Mouse (Mus musculus) embryonic fibroblast, embryonic 13.5 days (primary cell): ENCODE measurements around the gene Lrrc8e. TPM values are rescaled to one million over a fixed set of nuclear protein-coding genes. Genes with fewer than 3 reads are reported as not detected.

ENCODE experiments used
- H3K27ac ChIP-seq: 2 replicates; pipeline ENCODE4 v1.5.1; 2012; ENCODE audit warnings: low read length, control low read depth, inconsistent platforms; ENCODE audit not compliant: insufficient read depth
- H3K4me1 ChIP-seq: 2 replicates; pipeline ENCODE4 v1.6.1; 2011; ENCODE audit warnings: low read length; ENCODE audit not compliant: control insufficient read depth, insufficient read depth
- H3K4me3 ChIP-seq: 2 replicates; pipeline ENCODE4 v1.5.1; 2011; ENCODE audit warnings: mild to moderate bottlenecking, control low read depth, low read length; ENCODE audit not compliant: insufficient read depth
- CTCF ChIP-seq: IDR thresholded peaks from 2 replicates; pipeline ENCODE4 v1.5.1; 2011; ENCODE audit warnings: mild to moderate bottlenecking, control low read depth, low read length, moderate library complexity, borderline replicate concordance; ENCODE audit not compliant: insufficient read depth
- POLR2A ChIP-seq: IDR thresholded peaks from 2 replicates; pipeline ENCODE4 v1.6.1; 2011; ENCODE audit warnings: low read depth, mild to moderate bottlenecking, control low read depth, low read length, moderate library complexity
- polyA plus RNA-seq: library from polyadenylated mRNA; stranded (reverse); fragments of >200 nt; gene quantifications from 2 replicates; pipeline ENCODE4 v1.2.4, GENCODE M21; 2011; ENCODE audit warnings: low read depth; ENCODE audit not compliant: missing spikeins, insufficient read length

Gene Lrrc8e
- polyA plus RNA-seq, 1 experiment: 1.7 TPM

GRCm38 (mm10) chr8:4239193-4239890, 12.7 kb downstream of the Lrrc8e start:
- H3K4me3 ChIP-seq: peak overlapping the region; percentile 85
- TF ChIP-seq POLR2A (no peak; the same call in 1 of the 2 replicates), CTCF (no peak)
- 0 out of 2 replicates have a peak overlapping the region, but pooled peaks have one; percentile 21 for H3K27ac ChIP-seq
- H3K4me1 ChIP-seq: peaks cover 8% of the 10 kb centered on the region

DNA sequence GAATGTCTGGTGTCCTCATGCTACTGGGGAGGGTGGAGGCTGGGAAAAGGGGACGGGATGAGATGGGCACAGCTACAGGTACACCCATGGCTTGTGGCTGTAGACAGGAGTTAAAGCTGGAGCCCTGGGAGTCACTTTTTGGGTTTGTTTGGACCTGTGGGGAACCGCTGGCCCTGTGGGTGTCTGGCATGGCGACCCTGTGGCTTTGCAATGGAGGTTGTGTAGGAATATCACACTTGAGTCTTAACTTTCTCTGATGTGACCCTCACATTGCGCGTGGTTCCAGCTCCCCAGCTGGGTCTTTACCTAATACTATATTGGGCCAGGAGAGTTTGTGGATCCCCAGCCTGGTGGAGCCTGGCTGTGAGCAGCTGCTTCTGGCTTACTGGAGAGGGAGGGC, 18.4 kb downstream of the Lrrc8e start:
- H3K4me3 ChIP-seq: no peak overlapping the region
- TF ChIP-seq CTCF (no peak), POLR2A (no peak)
- H3K4me1 ChIP-seq: 0 out of 2 replicates have a peak, but pooled peaks cover 3% of the 10 kb centered on the region
- no peak overlapping the region for H3K27ac ChIP-seq

- Histone ChIP-seq H3K27ac (no peak overlapping the region), H3K4me1 (no peaks in the 10 kb centered on the region), H3K4me3 (no peak overlapping the region)
- TF ChIP-seq CTCF: no peak
- no peak for TF ChIP-seq POLR2A
Measured at GRCm38 (mm10) chr8:4245737-4246136, 19.1 kb downstream of the Lrrc8e start.

GRCm38 (mm10) chr8:4247241-4247640, 20.6 kb downstream of the Lrrc8e start:
- Histone ChIP-seq H3K4me3 (no peak overlapping the region), H3K27ac (no peak overlapping the region), H3K4me1 (no peaks in the 10 kb centered on the region)
- TF ChIP-seq CTCF (no peak), POLR2A (no peak)

DNA sequence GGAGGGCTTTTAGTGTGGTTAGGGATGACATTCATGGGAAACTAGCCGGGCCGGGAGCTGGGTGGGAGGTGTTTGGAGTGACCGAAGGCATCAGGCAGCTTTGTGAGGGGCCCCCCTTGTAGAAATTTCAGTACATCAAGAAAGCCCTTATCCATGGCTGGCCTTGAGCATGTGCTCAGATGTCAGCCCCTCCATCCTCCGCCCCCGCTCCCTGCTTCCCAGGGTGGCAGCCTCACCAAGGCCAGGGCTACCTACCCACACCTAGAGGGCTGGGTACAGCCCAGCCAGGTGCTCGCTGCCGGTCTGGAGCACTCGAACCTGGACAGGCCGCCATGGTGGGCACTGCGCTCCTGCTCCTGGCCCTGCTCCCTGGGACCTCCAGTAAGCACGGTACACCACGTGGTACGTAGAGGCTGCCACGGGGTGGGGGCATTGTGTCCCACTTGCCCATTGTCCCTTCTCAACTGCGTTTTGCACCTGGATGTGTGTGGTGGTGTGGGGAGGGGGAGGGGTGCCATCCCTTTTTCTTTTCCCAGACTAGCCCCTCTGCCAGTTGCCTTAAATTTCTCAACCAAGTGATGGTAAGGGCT, 21.4 kb downstream of the Lrrc8e start, which contains the start of gene Tgfbr3l:
TSS of gene Tgfbr3l (plus strand) at position 264 of the 590 bp plus-strand sequence.
- Histone ChIP-seq H3K4me1 (no peaks in the 10 kb centered on the region), H3K4me3 (no peak within 1 kb of the TSS), H3K27ac (no peak within 1 kb of the TSS)
- TF ChIP-seq CTCF (no peak), POLR2A (no peak)

DNA sequence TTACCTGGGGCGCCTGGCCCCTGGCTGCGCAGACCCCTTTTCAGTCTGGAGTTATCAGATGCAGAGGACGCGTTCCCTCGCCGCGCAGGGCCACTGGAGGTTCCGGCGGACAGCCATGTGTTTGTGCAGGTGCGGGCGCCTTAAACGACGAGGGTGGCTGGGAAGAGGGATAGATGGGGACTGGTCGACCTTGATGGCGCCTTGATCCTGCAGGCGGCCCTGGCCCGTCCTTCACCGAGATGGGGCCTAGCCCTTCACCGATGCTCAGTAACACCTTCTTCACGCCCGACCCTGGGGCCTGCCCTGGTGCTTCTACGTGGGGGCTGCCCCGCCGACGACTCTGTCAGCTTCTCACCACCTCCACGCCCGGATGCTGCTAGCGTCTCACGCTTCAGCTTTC, 22.6 kb downstream of the Lrrc8e start:
- no peak overlapping the region for H3K4me3 ChIP-seq
- no peak overlapping the region for H3K27ac ChIP-seq
- 0 out of 2 replicates have a peak, but pooled peaks cover 1% of the 10 kb centered on the region for H3K4me1 ChIP-seq
- TF ChIP-seq POLR2A (no peak), CTCF (no peak)

DNA sequence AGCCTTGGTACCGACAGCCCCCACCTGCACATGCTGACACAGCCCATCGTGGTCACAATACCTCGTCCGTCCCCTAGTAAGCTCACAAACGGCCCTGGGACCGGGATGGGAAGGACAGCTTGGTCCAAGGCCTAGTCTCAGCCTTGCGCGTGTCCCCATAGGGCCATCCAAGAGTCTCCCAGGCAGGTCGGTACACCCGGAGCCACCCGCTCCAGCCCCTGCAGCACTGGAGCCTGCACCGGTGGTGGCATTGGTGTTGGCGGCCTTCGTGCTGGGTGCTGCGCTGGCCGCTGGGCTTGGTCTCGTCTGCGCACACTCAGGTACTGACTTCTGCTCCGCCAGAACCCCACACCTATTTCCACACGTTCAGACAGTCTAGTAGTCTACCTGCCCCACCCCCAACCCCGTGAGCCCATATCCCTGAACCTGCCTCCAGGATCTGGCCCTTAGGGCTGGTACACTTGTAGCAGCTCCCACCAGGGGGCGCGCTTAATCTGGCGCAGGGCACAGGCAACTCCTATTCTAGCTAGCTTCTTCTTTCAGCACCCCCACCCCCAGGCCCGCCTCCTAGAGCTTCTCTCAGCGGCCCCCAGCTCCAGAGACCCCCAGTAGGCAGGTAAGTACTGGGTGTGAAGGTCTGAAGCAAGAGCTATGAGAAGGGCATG, 23.8 kb downstream of the Lrrc8e start:
- TF ChIP-seq CTCF: peak; percentile 71
- TF ChIP-seq POLR2A: no peak
- no peak overlapping the region for H3K4me3 ChIP-seq
- 0 out of 2 replicates have a peak, but pooled peaks cover 2% of the 10 kb centered on the region for H3K4me1 ChIP-seq
- no peak overlapping the region for H3K27ac ChIP-seq

DNA sequence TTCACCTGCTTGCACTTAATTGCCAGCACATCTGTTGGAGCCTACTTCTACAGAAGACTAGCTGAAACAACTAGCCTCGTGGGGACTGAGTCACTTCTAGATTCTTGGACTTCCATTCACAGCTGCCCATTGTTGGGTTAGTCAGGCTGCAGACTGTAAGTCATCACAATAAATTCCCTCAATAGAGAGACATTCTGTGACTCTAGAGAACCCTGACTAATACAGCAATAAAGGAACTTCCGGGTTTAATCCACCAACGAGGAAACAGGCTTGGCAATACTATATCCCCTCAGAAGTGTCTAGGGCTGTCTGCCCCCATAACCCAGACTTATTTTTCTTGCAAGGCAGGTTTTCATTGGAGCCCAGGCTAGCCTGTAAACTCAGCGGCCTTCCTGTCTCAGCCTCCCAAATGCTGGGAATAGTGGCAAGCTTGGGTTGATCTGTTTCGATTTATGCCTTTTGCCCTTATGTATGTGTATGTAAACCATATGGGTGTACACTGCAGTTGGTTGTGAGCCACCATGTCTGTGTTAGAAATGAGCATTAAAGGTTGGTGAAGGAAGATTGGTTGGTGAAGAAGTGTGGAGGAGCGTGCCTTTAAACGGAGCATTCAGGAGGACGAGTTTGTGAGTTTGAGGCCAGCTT, 25.6 kb downstream of the Lrrc8e start:
- Histone ChIP-seq H3K4me1 (peaks cover 3% of the 10 kb centered on the region; the same call in 1 of the 2 replicates), H3K27ac (peak overlapping the region; percentile 69), H3K4me3 (no peak overlapping the region)
- TF ChIP-seq CTCF: no peak
- no peak for TF ChIP-seq POLR2A
